Mouse (Mus musculus): ENCODE data around the gene Cntn5. TPM values are rescaled to one million over a fixed set of nuclear protein-coding genes. Genes with fewer than 3 reads are reported as not detected.
A peak's percentile ranks its signal among the peaks of the same experiment; 100 is the strongest.

Cntn5 gene
- total and polyA plus RNA-seq, 2 experiments from 2014 or later = 17.6 TPM

DNA sequence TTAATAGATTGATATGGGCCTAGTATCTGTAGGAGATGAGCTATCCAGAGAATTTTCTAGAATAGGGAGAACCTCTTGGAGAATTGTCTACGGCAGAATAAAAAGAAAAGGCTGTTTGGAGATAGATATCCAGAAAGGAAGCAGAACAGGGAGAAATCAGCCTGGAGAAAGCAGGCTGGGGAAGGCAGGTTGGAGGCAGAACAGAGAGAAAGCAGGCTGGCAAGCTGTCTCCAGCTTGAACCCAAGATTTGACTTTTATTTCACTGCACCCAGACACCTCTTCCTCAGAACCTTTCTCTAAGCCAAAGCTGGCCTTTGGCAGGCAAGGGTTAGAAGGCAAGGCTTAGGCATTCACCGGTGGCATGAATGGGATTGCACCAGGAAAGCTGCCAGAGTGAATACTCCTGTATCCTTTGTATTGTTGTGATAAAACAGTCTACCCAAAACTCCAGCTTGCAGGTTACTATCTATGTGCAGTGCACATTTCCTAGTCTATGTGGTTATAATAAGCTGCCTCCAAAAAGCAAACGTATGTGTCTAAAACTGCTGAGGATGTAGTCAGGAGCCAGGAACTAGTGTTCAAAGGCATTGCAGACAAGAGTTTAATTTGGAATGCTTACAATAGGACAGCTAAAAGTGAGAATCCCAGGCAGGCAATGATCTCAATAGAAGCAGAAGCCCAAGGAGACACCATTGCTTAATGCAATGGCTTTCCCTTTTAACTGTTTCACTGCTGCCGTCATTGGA lies 553.5 kb downstream of the Cntn5 start:
- Histone ChIP-seq H3K9me3 (ENCODE audit: low read length) (no peaks in the 10 kb centered on the region), H3K4me1 (ENCODE audit: insufficient read depth, low read length) (no peaks in the 10 kb centered on the region), H3K4me3 (ENCODE audit: low read length) (no peak overlapping the region), H3K4me2 (ENCODE audit: low read depth, low read length) (no peak overlapping the region), H3K36me3 (ENCODE audit: insufficient read depth, low read length) (no peaks in the 10 kb centered on the region), H3K27ac (no peak overlapping the region), H3K27me3 (ENCODE audit: insufficient read depth, low read length) (no peaks in the 10 kb centered on the region), H3K9ac (replicated peaks; ENCODE audit: low read length) (no peak overlapping the region)
- ATAC-seq = no peak
- WGBS = 74% methylated on average over 4 of the region's 4 CpGs
- no peak for TF ChIP-seq CTCF (IDR thresholded peaks at IDR 0.05; ENCODE audit: low read depth)
- no peak for DNase-seq (ENCODE audit: low spot score)

DNA sequence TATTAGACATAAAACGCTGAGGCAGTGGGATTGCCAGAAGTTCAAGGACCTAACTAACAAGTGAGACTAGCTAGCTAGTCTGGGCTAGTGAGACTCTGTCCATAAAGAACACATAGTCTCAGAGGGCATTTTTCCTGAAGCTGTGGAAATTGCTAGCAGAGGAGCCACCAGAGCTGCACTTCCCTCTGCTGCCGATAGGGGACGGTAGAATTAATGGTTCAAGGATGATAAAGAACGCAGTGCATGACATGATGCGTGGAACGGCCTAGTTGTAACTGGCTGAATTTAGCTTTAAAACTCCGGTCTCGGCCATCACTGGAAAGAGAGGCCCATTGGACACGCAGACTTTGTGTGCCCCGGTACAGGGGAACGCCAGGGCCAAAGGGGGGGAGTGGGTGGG lies 555.8 kb downstream of the Cntn5 start:
- H3K4me2 ChIP-seq (ENCODE audit: low read depth, low read length) = no peak overlapping the region
- 89% methylated on average over 10 of the region's 11 CpGs for WGBS
- no peak for ATAC-seq
- no peaks in the 10 kb centered on the region for H3K4me1 ChIP-seq (ENCODE audit: insufficient read depth, low read length)
- H3K27ac ChIP-seq = no peak overlapping the region
- DNase-seq (ENCODE audit: low spot score) = no peak
- TF ChIP-seq CTCF (IDR thresholded peaks at IDR 0.05; ENCODE audit: low read depth) = 0 out of 2 replicates have a peak, but pooled peaks have one; percentile 8
- no peaks in the 10 kb centered on the region for H3K9me3 ChIP-seq (ENCODE audit: low read length)
- H3K36me3 ChIP-seq (ENCODE audit: insufficient read depth, low read length) = no peaks in the 10 kb centered on the region
- no peaks in the 10 kb centered on the region for H3K27me3 ChIP-seq (ENCODE audit: insufficient read depth, low read length)
- H3K9ac ChIP-seq (replicated peaks; ENCODE audit: low read length) = no peak overlapping the region
- no peak overlapping the region for H3K4me3 ChIP-seq (ENCODE audit: low read length)

DNA sequence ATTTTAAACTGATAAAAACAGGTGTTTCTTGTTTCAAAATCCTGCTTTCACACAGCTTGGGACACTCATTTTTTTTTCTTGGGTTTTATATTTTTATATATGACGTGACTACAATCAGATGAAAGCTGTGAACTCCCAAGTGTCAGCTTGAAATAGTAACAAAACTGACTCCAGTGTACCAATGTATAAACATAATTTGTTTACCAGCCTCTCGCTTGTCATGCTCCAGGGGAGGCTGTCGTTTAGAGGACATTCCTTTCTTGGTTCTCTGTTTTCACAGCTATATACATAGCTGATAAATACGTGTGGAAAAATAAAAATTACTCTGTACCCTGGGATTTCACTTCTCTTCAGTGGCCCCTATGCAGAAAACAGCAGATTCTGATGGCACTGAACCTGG lies 556.4 kb downstream of the Cntn5 start:
- Histone ChIP-seq H3K9me3 (ENCODE audit: low read length) (no peaks in the 10 kb centered on the region), H3K4me2 (ENCODE audit: low read depth, low read length) (no peak overlapping the region), H3K4me1 (ENCODE audit: insufficient read depth, low read length) (no peaks in the 10 kb centered on the region), H3K9ac (replicated peaks; ENCODE audit: low read length) (no peak overlapping the region), H3K36me3 (ENCODE audit: insufficient read depth, low read length) (no peaks in the 10 kb centered on the region), H3K4me3 (ENCODE audit: low read length) (no peak overlapping the region), H3K27me3 (ENCODE audit: insufficient read depth, low read length) (no peaks in the 10 kb centered on the region), H3K27ac (no peak overlapping the region)
- ATAC-seq (no peak), DNase-seq (ENCODE audit: low spot score) (no peak)
- WGBS = 66% methylated on average over 4 of the region's 4 CpGs
- no peak for TF ChIP-seq CTCF (IDR thresholded peaks at IDR 0.05; ENCODE audit: low read depth)

DNA sequence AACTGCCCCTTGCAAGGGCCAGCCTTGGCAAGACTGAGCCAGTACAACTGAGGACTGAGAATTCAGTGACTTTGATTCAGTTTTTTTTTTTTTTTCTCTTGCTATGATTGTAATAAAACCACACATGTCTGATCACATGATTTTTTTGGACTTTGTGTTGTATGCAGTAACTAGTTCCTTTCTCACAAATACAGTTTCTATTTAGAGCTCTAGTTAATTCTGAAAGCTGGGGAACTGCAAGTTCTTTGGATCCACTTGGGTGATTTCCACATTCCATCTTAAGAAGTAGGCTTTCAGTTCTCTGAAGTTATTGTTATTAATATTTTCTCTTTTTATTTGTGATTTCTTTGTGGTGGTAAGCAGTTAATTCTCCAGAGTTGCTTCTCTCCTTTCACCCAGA lies 563.8 kb downstream of the Cntn5 start:
- H3K27me3 ChIP-seq (ENCODE audit: insufficient read depth, low read length) = no peaks in the 10 kb centered on the region
- no peak for DNase-seq (ENCODE audit: low spot score)
- no peaks in the 10 kb centered on the region for H3K36me3 ChIP-seq (ENCODE audit: insufficient read depth, low read length)
- no peak for TF ChIP-seq CTCF (IDR thresholded peaks at IDR 0.05; ENCODE audit: low read depth)
- no peak overlapping the region for H3K4me3 ChIP-seq (ENCODE audit: low read length)
- no peak overlapping the region for H3K27ac ChIP-seq
- H3K9me3 ChIP-seq (ENCODE audit: low read length) = no peaks in the 10 kb centered on the region
- H3K4me2 ChIP-seq (ENCODE audit: low read depth, low read length) = no peak overlapping the region
- no peaks in the 10 kb centered on the region for H3K4me1 ChIP-seq (ENCODE audit: insufficient read depth, low read length)
- no peak overlapping the region for H3K9ac ChIP-seq (replicated peaks; ENCODE audit: low read length)
- no peak for ATAC-seq

DNA sequence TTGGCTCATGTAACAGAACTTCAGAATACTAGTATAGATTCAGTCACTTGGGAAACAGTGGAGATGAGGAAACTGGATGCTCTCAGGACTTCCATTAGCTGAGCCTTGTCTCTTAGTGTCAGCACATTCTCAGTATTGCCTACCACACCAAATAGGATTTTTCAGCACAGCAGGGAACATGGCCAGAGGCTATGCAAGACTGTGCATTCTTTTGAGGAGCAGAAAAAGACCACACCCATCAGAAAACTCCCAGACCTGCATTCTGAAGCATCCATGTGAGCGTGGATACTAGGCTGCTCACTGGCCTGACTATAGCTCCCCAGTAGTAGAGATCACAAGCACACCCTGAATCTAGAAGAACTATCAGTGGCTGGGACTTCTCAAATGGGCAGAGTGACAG lies 564.9 kb downstream of the Cntn5 start:
- no peaks in the 10 kb centered on the region for H3K9me3 ChIP-seq (ENCODE audit: low read length)
- ATAC-seq (no peak), DNase-seq (ENCODE audit: low spot score) (no peak)
- H3K9ac ChIP-seq (replicated peaks; ENCODE audit: low read length) = no peak overlapping the region
- no peak overlapping the region for H3K4me3 ChIP-seq (ENCODE audit: low read length)
- H3K4me2 ChIP-seq (ENCODE audit: low read depth, low read length) = no peak overlapping the region
- H3K4me1 ChIP-seq (ENCODE audit: insufficient read depth, low read length) = no peaks in the 10 kb centered on the region
- 76% methylated on average over 1 of the region's 1 CpGs for WGBS
- H3K27ac ChIP-seq = no peak overlapping the region
- no peaks in the 10 kb centered on the region for H3K36me3 ChIP-seq (ENCODE audit: insufficient read depth, low read length)
- H3K27me3 ChIP-seq (ENCODE audit: insufficient read depth, low read length) = no peaks in the 10 kb centered on the region
- TF ChIP-seq CTCF (IDR thresholded peaks at IDR 0.05; ENCODE audit: low read depth) = no peak

DNA sequence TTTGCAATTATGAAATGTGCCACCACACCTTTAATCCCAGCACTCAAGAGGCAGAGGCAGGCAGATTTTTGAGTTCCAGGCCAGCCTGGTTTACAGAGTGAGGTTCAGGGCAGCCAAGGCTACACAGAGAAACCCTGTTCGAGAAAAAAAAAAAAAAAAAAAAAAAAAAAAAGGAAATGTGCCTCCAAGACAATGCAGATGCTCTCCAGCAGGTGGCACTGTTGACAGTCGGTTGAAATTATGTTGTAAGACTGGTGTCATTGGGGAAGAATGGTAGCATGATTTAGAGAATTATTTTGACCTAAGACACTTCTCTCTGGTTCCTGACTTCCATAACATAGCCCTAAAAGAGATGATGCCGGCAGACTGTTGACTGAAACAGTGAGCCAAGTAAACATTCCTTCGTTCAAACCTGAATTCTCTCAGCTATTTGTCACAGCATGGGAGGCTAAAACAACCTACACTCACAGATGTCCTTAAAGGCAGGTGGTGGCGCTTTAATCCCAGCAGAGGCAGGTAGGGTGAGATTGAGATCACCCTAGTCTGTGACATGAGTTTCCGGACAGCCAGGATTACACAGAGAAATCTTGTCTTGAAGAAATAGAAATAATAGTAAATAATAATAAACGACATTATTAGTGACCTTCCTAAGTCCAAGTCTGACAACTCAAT lies 579.7 kb downstream of the Cntn5 start:
- H3K36me3 ChIP-seq (ENCODE audit: insufficient read depth, low read length) = no peaks in the 10 kb centered on the region

DNA sequence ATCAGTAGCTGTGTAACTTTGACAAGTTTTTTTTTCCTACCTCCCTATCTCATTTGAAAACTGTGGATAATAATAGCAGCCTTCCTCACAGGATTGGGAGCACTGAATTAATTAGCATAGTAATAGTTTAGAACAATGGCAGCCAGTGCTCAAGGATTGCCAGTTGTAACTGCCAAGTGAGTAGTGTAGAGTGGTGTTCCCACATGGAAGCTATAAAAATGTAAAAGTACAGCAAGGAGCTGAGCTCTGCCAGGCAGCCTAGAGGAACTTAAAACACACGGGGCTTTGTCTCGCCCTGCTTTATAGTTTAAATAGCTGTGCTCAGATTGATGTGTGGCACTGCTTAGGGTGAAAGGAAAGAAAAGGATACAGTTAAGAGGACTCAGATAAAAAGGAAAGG lies 635.2 kb downstream of the Cntn5 start:
- Histone ChIP-seq H3K27ac (peak overlapping the region; percentile 15), H3K9me3 (ENCODE audit: low read length) (no peaks in the 10 kb centered on the region), H3K4me2 (ENCODE audit: low read depth, low read length) (no peak overlapping the region), H3K27me3 (ENCODE audit: insufficient read depth, low read length) (no peaks in the 10 kb centered on the region), H3K4me3 (ENCODE audit: low read length) (no peak overlapping the region), H3K36me3 (ENCODE audit: insufficient read depth, low read length) (no peaks in the 10 kb centered on the region), H3K9ac (replicated peaks; ENCODE audit: low read length) (no peak overlapping the region), H3K4me1 (ENCODE audit: insufficient read depth, low read length) (no peaks in the 10 kb centered on the region)
- ATAC-seq = peak; percentile 94
- DNase-seq (ENCODE audit: low spot score) = peak; percentile 61
- no peak for TF ChIP-seq CTCF (IDR thresholded peaks at IDR 0.05; ENCODE audit: low read depth)
- 8% methylated on average over 2 of the region's 2 CpGs for WGBS

More for the DNA sequence above, 579.7 kb downstream of the Cntn5 start:
- H3K27ac ChIP-seq = no peak overlapping the region
- no peak overlapping the region for H3K4me2 ChIP-seq (ENCODE audit: low read depth, low read length)
- DNase-seq (ENCODE audit: low spot score) (peak; percentile 61), ATAC-seq (no peak)
- WGBS = 47% methylated on average over 7 of the region's 7 CpGs
- H3K9ac ChIP-seq (replicated peaks; ENCODE audit: low read length) = no peak overlapping the region
- TF ChIP-seq CTCF (IDR thresholded peaks at IDR 0.05; ENCODE audit: low read depth) = peak; percentile 70
- no peak overlapping the region for H3K4me3 ChIP-seq (ENCODE audit: low read length)
- no peaks in the 10 kb centered on the region for H3K9me3 ChIP-seq (ENCODE audit: low read length)
- no peaks in the 10 kb centered on the region for H3K4me1 ChIP-seq (ENCODE audit: insufficient read depth, low read length)
- H3K27me3 ChIP-seq (ENCODE audit: insufficient read depth, low read length) = no peaks in the 10 kb centered on the region
